Comparison of ENCODE assay signal across 14 mouse cellular contexts in genomic region chr1:193243571-193244193, GRCm38 (mm10). TPM values are rescaled to one million over a fixed set of nuclear protein-coding genes. Genes with fewer than 3 reads are reported as not detected.
DNase-seq lines count a peak whose midpoint lies in the region; ATAC-seq lines count a peak whose summit lies in the region.
"Had no signal": no experiment of that assay in that cellular context is flagged by ENCODE, and none has a peak within 500 bp of the region (broad histone marks: within the 10 kb centered on the region; RNA-seq: fewer than 3 reads in every experiment).

No protein-coding gene starts in this region.

- 0 out of 2 replicates have a peak, but pooled peaks cover 4% of the 10 kb centered on the region for H3K4me1 ChIP-seq in forebrain, embryonic 13.5 days
- no peaks in the 10 kb centered on the region for H3K4me1 ChIP-seq in forebrain, embryonic 14.5 days (ENCODE audit: control insufficient read depth, insufficient read depth, low read length)
- 0 out of 2 replicates have a peak, but pooled peaks cover 3% of the 10 kb centered on the region for H3K4me1 ChIP-seq in kidney, embryonic 16.5 days (ENCODE audit: insufficient read depth, low read length)
- H3K4me1 ChIP-seq in kidney, embryonic 14.5 days (ENCODE audit: control insufficient read depth, insufficient read depth, low read length), result 0 out of 2 replicates have a peak, but pooled peaks cover 3% of the 10 kb centered on the region
- H3K4me1 ChIP-seq in heart, embryonic 16.5 days (ENCODE audit: control insufficient read depth, insufficient read depth, low read length), result peaks cover 9% of the 10 kb centered on the region; the same call in 1 of the 2 replicates
- H3K4me1 ChIP-seq: limb, embryonic 12.5 days; midbrain, embryonic 10.5 days had no signal

- H3K4me3 ChIP-seq in forebrain, embryonic 13.5 days, result no peak overlapping the region
- no peak overlapping the region for H3K4me3 ChIP-seq in forebrain, embryonic 14.5 days (ENCODE audit: low read depth, low read length)
- no peak overlapping the region for H3K4me3 ChIP-seq in kidney, embryonic 16.5 days (ENCODE audit: low read length)
- H3K4me3 ChIP-seq in kidney, embryonic 14.5 days (ENCODE audit: low read length), result no peak overlapping the region
- H3K4me3 ChIP-seq in heart, embryonic 16.5 days (ENCODE audit: low read length), result no peak overlapping the region
- H3K4me3 ChIP-seq: kidney, embryonic 15.5 days; limb, embryonic 12.5 days; lung, embryonic 15.5 days; midbrain, embryonic 10.5 days had no signal

- H3K36me3 ChIP-seq in forebrain, embryonic 13.5 days (ENCODE audit: poor library complexity, severe bottlenecking), result no peaks in the 10 kb centered on the region
- H3K36me3 ChIP-seq in forebrain, embryonic 14.5 days (ENCODE audit: control insufficient read depth, insufficient read depth, low read length), result no peaks in the 10 kb centered on the region
- H3K36me3 ChIP-seq in kidney, embryonic 16.5 days (ENCODE audit: insufficient read depth, low read length), result no peaks in the 10 kb centered on the region
- no peaks in the 10 kb centered on the region for H3K36me3 ChIP-seq in kidney, embryonic 14.5 days (ENCODE audit: control insufficient read depth, insufficient read depth, low read length)
- H3K36me3 ChIP-seq in heart, embryonic 16.5 days (ENCODE audit: control insufficient read depth, insufficient read depth), result no peaks in the 10 kb centered on the region
- H3K36me3 ChIP-seq: kidney, embryonic 15.5 days; limb, embryonic 12.5 days; lung, embryonic 15.5 days; midbrain, embryonic 10.5 days had no signal

- ATAC-seq in forebrain, embryonic 13.5 days, result peak; percentile 62; the same call in 1 of the 2 replicates
- ATAC-seq in forebrain, embryonic 14.5 days, result no peak
- ATAC-seq in kidney, embryonic 16.5 days (ENCODE audit: low FRiP score, low TSS enrichment), result no peak
- no peak for ATAC-seq in kidney, embryonic 14.5 days (ENCODE audit: low FRiP score, low TSS enrichment)
- 0 out of 2 replicates have a peak, but pooled peaks have one; percentile 74 for ATAC-seq in heart, embryonic 16.5 days (replicated peaks; ENCODE audit: extremely low read depth, insufficient read depth, low FRiP score)

- no peak overlapping the region for H3K27ac ChIP-seq in forebrain, embryonic 13.5 days
- H3K27ac ChIP-seq in forebrain, embryonic 14.5 days (ENCODE audit: low read depth, low read length), result no peak overlapping the region
- peak overlapping the region; percentile 7; the same call in 1 of the 2 replicates for H3K27ac ChIP-seq in kidney, embryonic 16.5 days (ENCODE audit: low read length)
- no peak overlapping the region for H3K27ac ChIP-seq in kidney, embryonic 14.5 days (ENCODE audit: low read depth, low read length)
- peak overlapping the region; percentile 90 for H3K27ac ChIP-seq in heart, embryonic 16.5 days (ENCODE audit: low read length)
- H3K27ac ChIP-seq: kidney, embryonic 15.5 days; limb, embryonic 12.5 days; midbrain, embryonic 10.5 days had no signal

- H3K9me3 ChIP-seq in forebrain, embryonic 13.5 days (replicated peaks), result no peaks in the 10 kb centered on the region
- no peaks in the 10 kb centered on the region for H3K9me3 ChIP-seq in forebrain, embryonic 14.5 days (replicated peaks; ENCODE audit: control insufficient read depth, low read length)
- no peaks in the 10 kb centered on the region for H3K9me3 ChIP-seq in kidney, embryonic 16.5 days (ENCODE audit: low read length)
- no peaks in the 10 kb centered on the region for H3K9me3 ChIP-seq in kidney, embryonic 14.5 days (ENCODE audit: control insufficient read depth, low read length)
- no peaks in the 10 kb centered on the region for H3K9me3 ChIP-seq in heart, embryonic 16.5 days (replicated peaks; ENCODE audit: control insufficient read depth, low read length)
- H3K9me3 ChIP-seq: kidney, embryonic 15.5 days; limb, embryonic 12.5 days; lung, embryonic 15.5 days; midbrain, embryonic 10.5 days had no signal

- no peak overlapping the region for H3K4me2 ChIP-seq in forebrain, embryonic 13.5 days
- H3K4me2 ChIP-seq in forebrain, embryonic 14.5 days (ENCODE audit: low read length), result no peak overlapping the region
- no peak overlapping the region for H3K4me2 ChIP-seq in kidney, embryonic 16.5 days (replicated peaks; ENCODE audit: low read depth, low read length)
- no peak overlapping the region for H3K4me2 ChIP-seq in kidney, embryonic 14.5 days (replicated peaks; ENCODE audit: low read depth, low read length)
- H3K4me2 ChIP-seq in heart, embryonic 16.5 days (ENCODE audit: low read depth, low read length), result no peak overlapping the region
- H3K4me2 ChIP-seq: kidney, embryonic 15.5 days; limb, embryonic 12.5 days; lung, embryonic 15.5 days had no signal

- no peaks in the 10 kb centered on the region for H3K27me3 ChIP-seq in forebrain, embryonic 13.5 days
- H3K27me3 ChIP-seq in forebrain, embryonic 14.5 days (replicated peaks; ENCODE audit: control insufficient read depth, insufficient read depth, low read length), result no peaks in the 10 kb centered on the region
- no peaks in the 10 kb centered on the region for H3K27me3 ChIP-seq in kidney, embryonic 16.5 days (ENCODE audit: insufficient read depth, low read length)
- H3K27me3 ChIP-seq in kidney, embryonic 14.5 days (ENCODE audit: control insufficient read depth, insufficient read depth, low read length), result no peaks in the 10 kb centered on the region
- no peaks in the 10 kb centered on the region for H3K27me3 ChIP-seq in heart, embryonic 16.5 days (ENCODE audit: control insufficient read depth, insufficient read depth, low read length)
- H3K27me3 ChIP-seq: kidney, embryonic 15.5 days; limb, embryonic 12.5 days; lung, embryonic 15.5 days had no signal

- no peak for DNase-seq in forebrain, embryonic 14.5 days (ENCODE audit: low spot score)
- DNase-seq in adipocyte (ENCODE audit: low spot score), result peak; percentile 42
- no peak for DNase-seq in ovary, postnatal 36 days (ENCODE audit: low spot score)
- DNase-seq in urinary bladder, adult 2 months (ENCODE audit: low spot score), result no peak
- DNase-seq: layer of hippocampus, postnatal 36 days had no signal

- no peak overlapping the region for H3K9ac ChIP-seq in forebrain, embryonic 13.5 days
- H3K9ac ChIP-seq in forebrain, embryonic 14.5 days (ENCODE audit: low read length), result no peak overlapping the region
- H3K9ac ChIP-seq in kidney, embryonic 16.5 days (replicated peaks; ENCODE audit: low read length), result no peak overlapping the region
- H3K9ac ChIP-seq in kidney, embryonic 14.5 days (ENCODE audit: low read depth, low read length), result no peak overlapping the region
- no peak overlapping the region; the same call in 1 of the 2 replicates for H3K9ac ChIP-seq in heart, embryonic 16.5 days (ENCODE audit: low read length)
- H3K9ac ChIP-seq: kidney, embryonic 15.5 days; limb, embryonic 12.5 days; lung, embryonic 15.5 days had no signal

- 60% methylated on average over 10 of the region's 10 CpGs for WGBS in forebrain, embryonic 13.5 days
- WGBS in forebrain, embryonic 14.5 days, result 59% methylated on average over 10 of the region's 10 CpGs
- 58% methylated on average over 10 of the region's 10 CpGs for WGBS in kidney, embryonic 16.5 days
- 55% methylated on average over 10 of the region's 10 CpGs for WGBS in kidney, embryonic 14.5 days
- WGBS in heart, embryonic 16.5 days, result 24% methylated on average over 10 of the region's 10 CpGs

RNA-seq across cellular contexts. Expression of gene Hsd11b1, which starts 20.2 kb away (rescaled TPM):
- polyA plus RNA-seq in forebrain, embryonic 13.5 days (2015; fragmentation: Nextera tagmentation; extraction: Ambion mirVana), result 0.17 TPM in 1 of 2 replicates, not detected in the other
- polyA plus RNA-seq in forebrain, embryonic 14.5 days (2014; fragmentation: Nextera tagmentation; extraction: Ambion mirVana), result 0.41 and 0.47 TPM in 2 replicates
- polyA plus RNA-seq in kidney, embryonic 16.5 days (2015; fragmentation: Nextera tagmentation; extraction: Ambion mirVana), result 2.6 and 4.6 TPM in 2 replicates
- polyA plus RNA-seq in kidney, embryonic 14.5 days (2014; fragmentation: Nextera tagmentation; extraction: Ambion mirVana), result 0.46 and 1.6 TPM in 2 replicates
- polyA plus RNA-seq in heart, embryonic 16.5 days (2015; fragmentation: Nextera tagmentation; extraction: Ambion mirVana), result 3.7 and 9.5 TPM in 2 replicates
- polyA plus RNA-seq in urinary bladder, adult 2 months (2012; rRNA removed), result 68.7 and 71.3 TPM in 2 replicates
- polyA plus RNA-seq: neural tube, embryonic 11.5 days had no signal

RNA-seq across cellular contexts. Expression of gene G0s2, which starts 29.3 kb away (rescaled TPM):
- polyA plus RNA-seq in forebrain, embryonic 13.5 days (2015; fragmentation: Nextera tagmentation; extraction: Ambion mirVana), result 4.4 and 6.1 TPM in 2 replicates
- 4.7 and 5.8 TPM in 2 replicates for polyA plus RNA-seq in forebrain, embryonic 14.5 days (2014; fragmentation: Nextera tagmentation; extraction: Ambion mirVana)
- polyA plus RNA-seq in kidney, embryonic 16.5 days (2015; fragmentation: Nextera tagmentation; extraction: Ambion mirVana), result 39.8 and 55.9 TPM in 2 replicates
- 17.9 and 26.5 TPM in 2 replicates for polyA plus RNA-seq in kidney, embryonic 14.5 days (2014; fragmentation: Nextera tagmentation; extraction: Ambion mirVana)
- polyA plus RNA-seq in heart, embryonic 16.5 days (2015; fragmentation: Nextera tagmentation; extraction: Ambion mirVana), result 118 and 147 TPM in 2 replicates
- polyA plus RNA-seq in urinary bladder, adult 2 months (2012; rRNA removed), result 86.5 and 115 TPM in 2 replicates

RNA-seq across cellular contexts. Expression of gene Lamb3, which starts 36.2 kb away (rescaled TPM):
- polyA plus RNA-seq in forebrain, embryonic 13.5 days (2015; fragmentation: Nextera tagmentation; extraction: Ambion mirVana), result 0.32 and 0.55 TPM in 2 replicates
- polyA plus RNA-seq in forebrain, embryonic 14.5 days (2014; fragmentation: Nextera tagmentation; extraction: Ambion mirVana), result 0.80 and 0.85 TPM in 2 replicates
- polyA plus RNA-seq in kidney, embryonic 16.5 days (2015; fragmentation: Nextera tagmentation; extraction: Ambion mirVana), result 1.2 and 2.3 TPM in 2 replicates
- 0.29 and 0.49 TPM in 2 replicates for polyA plus RNA-seq in kidney, embryonic 14.5 days (2014; fragmentation: Nextera tagmentation; extraction: Ambion mirVana)
- polyA plus RNA-seq in heart, embryonic 16.5 days (2015; fragmentation: Nextera tagmentation; extraction: Ambion mirVana), result 9.6 and 11.6 TPM in 2 replicates
- polyA plus RNA-seq in urinary bladder, adult 2 months (2012; rRNA removed), result 22.3 and 26.3 TPM in 2 replicates

RNA-seq across cellular contexts. Expression of gene Traf3ip3, which starts 42.2 kb away (rescaled TPM):
- polyA plus RNA-seq in forebrain, embryonic 13.5 days (2015; fragmentation: Nextera tagmentation; extraction: Ambion mirVana), result 0.58 and 1.0 TPM in 2 replicates
- polyA plus RNA-seq in forebrain, embryonic 14.5 days (2014; fragmentation: Nextera tagmentation; extraction: Ambion mirVana), result 1.5 and 2.0 TPM in 2 replicates
- polyA plus RNA-seq in kidney, embryonic 16.5 days (2015; fragmentation: Nextera tagmentation; extraction: Ambion mirVana), result 2.0 and 2.1 TPM in 2 replicates
- 0.50 and 1.6 TPM in 2 replicates for polyA plus RNA-seq in kidney, embryonic 14.5 days (2014; fragmentation: Nextera tagmentation; extraction: Ambion mirVana)
- polyA plus RNA-seq in heart, embryonic 16.5 days (2015; fragmentation: Nextera tagmentation; extraction: Ambion mirVana), result 5.9 and 13.3 TPM in 2 replicates
- 2.2 and 2.9 TPM in 2 replicates for polyA plus RNA-seq in urinary bladder, adult 2 months (2012; rRNA removed)

Comparison
In these comparisons a context has a peak if more than half of its experiments do, and no peak if none do; other contexts are left out.
1. ATAC-seq: peak in forebrain, embryonic 13.5 days (single experiment) and heart, embryonic 16.5 days (single experiment); none in forebrain, embryonic 14.5 days (single experiment), kidney, embryonic 16.5 days (single experiment) and kidney, embryonic 14.5 days (single experiment).
2. H3K27ac ChIP-seq: peak in kidney, embryonic 16.5 days (single experiment) and heart, embryonic 16.5 days (single experiment); none in forebrain, embryonic 13.5 days (single experiment), forebrain, embryonic 14.5 days (single experiment) and kidney, embryonic 14.5 days (single experiment).